Mouse (Mus musculus) R1 (cell line): Measurements from ENCODE around the gene Lrg1.

Source experiments
- DNase-seq: peaks from one replicate; pipeline ENCODE4 v3.0.0-alpha.2; 2018; ENCODE audit warnings: low read depth, low spot score

Gene Lrg1

DNA sequence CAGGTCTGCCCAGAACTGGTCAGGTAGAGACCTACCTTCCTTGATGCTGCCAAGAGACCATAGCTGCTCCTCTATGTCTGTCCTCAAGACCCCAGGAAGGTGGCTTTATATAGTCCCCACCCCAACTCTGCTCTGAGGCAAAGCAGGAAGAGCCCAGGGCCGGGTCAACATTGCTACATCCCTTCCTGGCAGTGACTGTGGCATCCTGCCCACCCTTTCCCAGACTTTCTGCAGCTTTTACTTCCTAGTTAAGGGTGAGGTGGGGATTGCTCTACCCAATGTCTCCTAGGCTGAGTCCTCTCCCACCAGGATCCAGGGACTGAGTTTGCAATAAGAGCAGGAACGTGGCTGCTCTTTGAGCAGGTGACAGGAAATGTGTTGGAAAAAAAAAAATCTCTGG is at the start of gene Lrg1:
Lrg1 (minus strand) TSS at position 176 of the 400 bp plus-strand sequence.
- no peak for DNase-seq

DNA sequence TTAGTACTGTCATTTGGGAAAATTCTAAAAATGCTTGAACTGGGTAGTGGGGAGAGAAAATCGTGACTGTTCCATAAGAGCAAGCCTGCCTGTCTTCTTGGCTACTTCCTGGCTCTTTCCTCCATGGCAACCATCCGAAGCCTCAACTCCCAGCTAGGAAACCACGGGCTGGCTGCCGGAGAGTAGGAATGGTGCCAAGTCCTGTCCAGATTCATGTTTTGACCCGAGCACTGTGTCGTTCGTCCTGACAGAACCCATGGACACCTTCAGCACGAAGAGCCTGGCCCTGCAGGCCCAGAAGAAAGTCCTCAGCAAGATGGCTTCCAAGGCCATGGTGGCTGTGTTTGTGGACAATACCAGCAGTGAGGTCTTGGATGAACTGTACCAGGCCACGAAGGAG is 49.7 kb upstream of the Lrg1 start:
- DNase-seq = no peak

- no peak for DNase-seq
These were observed 48.8 kb upstream of the Lrg1 start for GRCm38 (mm10) chr17:56170636-56171035.

DNA sequence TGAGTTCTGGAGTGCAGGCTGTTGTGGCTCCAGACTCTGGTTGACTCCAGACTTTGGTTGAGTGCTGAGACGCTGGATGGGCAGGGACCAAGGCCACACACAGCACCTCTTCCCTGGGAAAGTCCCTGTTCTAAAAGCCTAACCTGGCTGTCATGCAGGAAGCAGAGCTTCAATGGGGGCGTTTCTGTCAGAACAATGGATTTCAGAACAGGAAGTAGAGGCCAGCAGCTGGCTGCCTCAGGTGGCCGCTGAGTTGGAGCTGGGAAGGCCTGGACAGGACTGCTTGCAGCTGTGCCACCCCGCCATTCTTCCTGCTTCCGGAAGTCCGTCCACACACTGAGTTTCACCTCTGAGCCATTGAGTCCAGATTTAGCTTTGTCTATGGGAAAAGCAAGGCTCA is 48.0 kb upstream of the Lrg1 start:
- no peak for DNase-seq

DNA sequence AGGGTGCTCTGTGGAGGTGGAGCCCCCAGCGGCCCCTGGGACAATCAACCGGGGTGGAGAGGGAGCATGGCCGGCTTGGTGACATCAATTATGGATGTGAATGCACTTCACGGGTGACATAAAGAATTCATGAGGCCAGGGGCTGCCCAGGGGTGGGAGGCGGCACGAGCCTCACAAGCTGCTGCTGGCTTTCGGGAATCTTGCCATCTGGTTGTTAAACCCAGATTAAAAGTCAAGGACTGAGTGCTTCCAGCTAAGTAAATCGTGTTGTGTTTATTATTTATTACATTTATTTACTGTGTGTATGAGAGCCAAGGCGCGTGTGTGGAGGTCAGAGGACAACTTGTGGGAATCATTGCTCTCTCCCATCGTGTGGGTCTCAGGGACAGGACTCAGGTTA is 43.9 kb upstream of the Lrg1 start:
- no peak for DNase-seq

- DNase-seq = no peak
These were observed 42.7 kb upstream of the Lrg1 start for GRCm38 (mm10) chr17:56164510-56164909.

DNA sequence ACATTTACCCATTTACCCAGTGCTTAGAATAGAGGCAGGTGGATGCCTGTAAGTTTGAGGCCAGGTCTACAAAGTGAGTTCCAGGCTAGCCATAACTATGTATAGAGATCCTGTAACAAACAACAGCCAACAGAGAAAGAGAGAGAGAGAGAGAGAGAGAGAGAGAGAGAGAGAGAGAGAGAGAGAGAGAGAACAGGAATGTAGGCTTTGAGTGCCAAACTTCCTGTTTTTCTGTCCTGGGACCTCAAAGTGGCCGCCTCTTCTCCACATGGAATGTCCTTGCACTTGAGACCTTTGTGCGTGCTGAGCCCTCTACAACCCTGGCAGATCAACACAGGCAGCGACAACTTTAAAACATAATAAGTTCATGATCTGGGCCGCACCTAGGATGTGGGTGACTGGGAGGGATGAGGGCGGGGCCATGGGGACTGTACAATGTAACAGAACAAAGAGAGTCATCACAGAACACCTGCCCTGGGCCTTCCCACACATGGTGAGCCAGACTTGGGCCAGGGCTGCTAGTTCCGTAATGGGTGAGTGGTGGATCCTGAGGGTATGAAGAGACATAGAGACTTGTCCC is 41.8 kb upstream of the Lrg1 start:
- no peak for DNase-seq

GRCm38 (mm10) chr17:56162231-56162774 is 40.5 kb upstream of the Lrg1 start, which contains the start of gene Tnfaip8l1:
Gene Tnfaip8l1, plus strand, starts transcription at chr17:56162477.
- DNase-seq = peak; percentile 97

DNA sequence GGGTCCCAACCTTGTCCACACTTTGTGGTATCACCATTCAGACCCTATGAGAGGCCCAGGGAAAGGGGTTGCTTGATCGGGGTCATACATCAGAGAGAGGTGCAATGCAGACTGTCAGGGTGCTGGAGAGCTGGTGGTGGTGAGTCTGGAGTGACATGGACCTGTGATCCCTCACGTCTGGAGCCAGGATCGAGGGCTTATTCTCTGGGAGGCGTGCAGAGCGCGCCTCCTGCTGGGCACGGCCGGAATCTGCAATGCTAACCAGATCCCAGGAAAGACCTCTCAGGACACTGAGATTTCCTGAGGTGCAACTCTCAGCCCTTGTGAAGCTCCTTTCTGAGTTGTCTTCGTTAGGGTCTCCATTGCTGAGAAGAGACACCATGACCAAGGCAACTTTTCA is 37.9 kb upstream of the Lrg1 start:
- peak; percentile 75 for DNase-seq

- no peak for DNase-seq
These were observed 31.8 kb upstream of the Lrg1 start for GRCm38 (mm10) chr17:56153643-56154042.

DNA sequence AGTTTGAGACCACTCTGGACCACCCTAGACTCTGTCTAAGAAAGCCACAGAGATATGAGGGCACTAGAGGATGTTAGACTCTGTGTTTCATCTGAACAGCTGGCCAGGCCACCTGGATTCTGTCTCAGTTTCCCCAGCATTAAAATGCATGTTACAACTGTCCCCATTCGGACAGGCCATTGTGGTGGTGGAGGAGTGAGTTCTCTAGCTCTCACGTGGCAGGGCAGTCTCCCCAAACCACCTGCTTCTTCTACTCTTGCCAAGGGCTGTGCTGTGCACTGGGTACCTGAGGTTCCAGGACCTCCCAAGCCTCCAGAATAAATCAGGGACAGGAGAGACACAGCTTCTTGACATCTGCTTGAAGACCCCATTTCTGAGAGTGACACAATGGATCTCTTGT is 28.1 kb upstream of the Lrg1 start:
- no peak for DNase-seq

GRCm38 (mm10) chr17:56148790-56149618 is 27.2 kb upstream of the Lrg1 start:
- DNase-seq = no peak

DNA sequence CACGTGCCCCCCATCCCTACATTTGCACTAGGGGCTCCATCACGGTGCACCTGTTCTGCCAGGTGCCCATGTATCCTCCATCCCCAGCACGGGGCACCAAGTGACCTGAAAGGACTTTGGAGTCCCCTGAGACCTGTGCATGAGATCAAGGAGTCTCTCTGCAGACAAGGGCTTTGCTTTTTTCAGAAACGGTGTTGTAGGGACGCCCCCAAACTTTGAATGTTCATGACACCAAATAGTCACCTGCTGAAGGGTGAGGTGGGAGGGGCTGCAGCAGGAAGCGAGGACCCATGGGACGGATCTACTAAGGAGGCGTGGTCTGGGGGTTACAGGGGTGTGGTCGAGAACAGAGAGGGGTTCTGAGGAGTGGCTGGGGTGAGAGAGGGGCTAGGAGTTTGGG is 26.5 kb upstream of the Lrg1 start:
- DNase-seq = no peak

DNA sequence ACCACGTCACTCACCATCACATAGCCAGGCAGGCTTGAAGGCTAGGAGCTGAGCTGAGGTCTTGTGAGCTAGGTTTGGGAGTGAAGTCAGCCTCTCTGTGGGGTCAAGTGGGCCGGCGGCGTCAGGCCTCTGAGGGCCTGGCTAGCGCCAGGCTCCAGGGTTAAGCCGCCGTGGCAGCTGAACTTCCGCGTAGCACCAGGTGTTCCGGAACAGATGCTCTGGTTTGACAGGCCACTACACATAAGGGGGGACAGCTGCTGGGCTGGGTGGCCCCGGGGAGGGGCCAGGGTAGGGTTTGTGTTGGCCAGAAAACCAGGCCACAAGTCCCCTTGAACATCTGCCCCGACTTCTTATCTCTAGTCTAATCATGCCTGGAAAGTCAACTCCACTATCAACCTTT is 25.6 kb upstream of the Lrg1 start:
- no peak for DNase-seq

- no peak for DNase-seq
These were observed 24.3 kb upstream of the Lrg1 start for GRCm38 (mm10) chr17:56146131-56146530.

- no peak for DNase-seq
These were observed 22.7 kb upstream of the Lrg1 start for GRCm38 (mm10) chr17:56144546-56144945.

DNA sequence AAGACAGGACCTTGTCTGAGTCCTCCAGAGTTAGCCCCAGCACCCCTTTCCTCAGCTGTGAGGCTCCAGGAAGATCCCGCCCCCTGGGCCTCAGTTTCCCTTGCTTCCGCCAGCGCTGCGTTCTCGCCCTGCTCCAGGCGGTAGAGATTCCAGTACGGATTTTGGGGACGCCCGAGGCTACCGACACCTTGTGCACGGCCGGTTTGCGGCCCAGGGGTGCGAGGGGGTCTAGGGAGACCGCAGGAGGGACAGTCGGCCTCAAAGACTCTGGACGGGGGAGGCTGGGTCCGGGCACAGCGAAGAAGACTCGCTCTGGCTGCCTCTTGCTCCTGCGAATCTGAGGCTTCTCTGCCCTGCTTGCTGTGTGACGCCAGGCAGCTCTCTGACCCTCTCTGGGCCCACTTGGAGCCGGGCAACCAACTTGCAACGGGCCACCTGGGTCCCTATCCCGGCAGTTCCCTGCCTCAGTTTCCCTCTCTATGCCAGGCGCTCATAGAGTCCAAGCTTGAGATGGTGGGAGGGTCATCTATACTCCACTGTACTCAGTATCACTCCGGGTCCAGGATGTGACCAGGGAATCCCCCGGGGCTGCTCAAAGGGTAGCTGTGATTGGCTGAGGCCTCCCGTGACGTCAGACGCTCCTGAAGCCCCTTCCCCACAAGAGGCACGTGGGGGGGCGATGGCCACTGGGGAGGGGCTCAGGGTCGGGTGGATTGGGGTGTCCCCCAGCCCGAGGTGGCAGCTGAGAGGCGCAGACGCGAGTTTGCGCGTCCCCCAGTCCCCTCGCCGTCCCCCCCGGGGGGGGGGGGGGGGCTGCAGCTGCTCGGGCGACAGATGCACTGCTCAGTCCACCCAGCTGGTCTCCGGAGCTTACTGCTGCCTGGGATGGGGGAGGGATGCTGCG is 20.2 kb upstream of the Lrg1 start:
- peak; percentile 59 for DNase-seq

DNA sequence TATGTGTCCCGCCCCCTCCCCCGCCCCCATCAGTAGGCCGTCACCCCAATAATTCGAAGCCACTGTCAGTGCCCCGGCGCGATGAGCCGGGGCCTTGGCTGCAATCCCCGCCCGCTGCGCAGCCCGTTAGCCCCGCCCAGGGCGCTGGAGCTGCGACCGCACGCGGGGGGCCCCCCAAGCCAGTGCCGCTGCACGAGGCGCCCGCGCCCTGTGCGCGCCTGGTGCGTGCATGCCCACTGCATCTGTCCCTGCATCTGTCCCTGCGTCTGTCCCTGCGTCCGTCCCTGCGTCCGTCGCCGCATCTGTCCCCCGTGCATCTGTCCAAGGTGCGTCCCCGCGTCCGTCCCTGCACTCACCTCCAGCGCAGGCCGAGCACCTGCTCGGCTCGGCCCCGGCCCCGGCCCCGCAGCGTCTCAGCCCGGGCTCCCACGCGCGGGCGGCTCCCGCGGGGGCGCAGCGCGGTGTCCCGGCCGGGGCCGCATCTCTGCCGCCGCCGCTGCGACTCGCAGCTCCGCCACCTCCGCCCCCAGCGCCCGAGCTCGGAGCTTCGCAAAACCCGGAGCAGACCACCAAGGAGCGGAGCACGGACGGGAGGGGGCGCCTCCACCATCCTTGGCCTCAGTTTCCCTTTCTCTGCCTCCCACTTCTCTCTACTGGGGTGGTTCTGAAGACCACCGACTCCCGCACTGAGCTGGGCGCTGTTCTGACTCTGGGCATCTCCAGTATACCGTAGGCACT is 18.2 kb upstream of the Lrg1 start, which contains the start of gene Sema6b:
Sema6b (minus strand) TSS at position 486 of the 738 bp plus-strand sequence.
- DNase-seq = peak; percentile 62

DNA sequence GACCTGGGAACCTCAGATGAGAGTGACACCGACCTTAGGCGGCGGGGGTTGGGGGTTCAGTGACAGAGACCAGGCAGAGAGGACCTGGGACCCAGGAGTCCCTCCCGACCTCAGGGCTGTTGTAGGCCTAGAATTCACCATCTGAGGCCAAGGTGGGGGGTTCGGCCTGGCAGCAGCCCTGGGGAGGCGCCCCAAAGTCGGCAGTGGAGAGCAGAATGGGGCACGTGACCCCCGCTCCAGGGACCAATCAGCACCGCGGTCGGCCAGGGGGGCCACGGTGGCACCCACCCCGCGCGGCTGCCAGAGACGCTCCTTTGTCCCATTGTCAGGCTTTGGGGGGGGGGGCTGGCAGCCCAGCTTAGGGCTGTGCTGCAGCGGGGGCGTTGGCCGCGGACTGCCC is 17.6 kb upstream of the Lrg1 start:
- no peak for DNase-seq

GRCm38 (mm10) chr17:56137839-56138613 is 16.2 kb upstream of the Lrg1 start:
- peak; percentile 40 for DNase-seq
